Mouse (Mus musculus): ENCODE data around the gene Zbed6. TPM values are rescaled to one million over a fixed set of nuclear protein-coding genes. Genes with fewer than 3 reads are reported as not detected.

Gene Zbed6
- total RNA-seq (2023): 25.6 to 39.8 TPM (median 33.4 TPM) in 4 replicates

DNA sequence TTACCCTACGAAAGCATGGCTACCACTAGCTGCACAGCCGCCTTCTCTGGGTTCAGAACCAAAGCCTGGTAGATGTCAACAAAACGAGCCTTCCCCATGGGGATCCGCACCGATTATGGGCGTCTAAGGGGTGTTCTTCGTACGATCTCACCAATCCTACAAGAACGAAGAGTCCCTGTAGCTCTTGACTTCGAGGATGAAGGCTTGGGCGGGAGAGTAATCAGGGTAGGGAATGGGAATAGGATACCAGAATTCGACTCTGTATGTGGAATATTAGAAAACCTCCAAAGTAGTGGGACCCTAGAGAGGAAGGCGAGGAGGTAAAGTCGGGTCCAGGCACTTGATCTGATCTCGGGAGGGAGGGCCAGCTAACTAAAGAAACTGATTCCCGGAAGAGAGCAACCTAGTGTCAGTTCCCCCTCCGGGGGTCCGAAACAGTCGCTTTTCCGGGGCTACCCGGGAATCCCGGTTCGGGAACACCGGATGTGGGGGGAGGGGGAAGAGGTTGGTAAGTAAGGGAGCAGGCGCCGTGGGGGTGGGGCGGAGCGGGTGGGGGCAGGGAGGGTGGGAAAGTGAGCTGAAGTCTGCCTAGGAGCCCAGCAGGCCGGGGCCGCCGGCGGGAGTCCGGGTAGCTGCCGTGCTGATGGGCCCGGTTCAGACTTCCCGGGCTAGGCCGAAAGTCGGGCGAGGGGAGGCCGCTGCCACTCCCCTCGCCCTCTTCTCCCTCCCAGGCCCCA is at the start of gene Zbed6:
Zbed6 (minus strand) TSS at position 420 of the 737 bp plus-strand sequence.

DNA sequence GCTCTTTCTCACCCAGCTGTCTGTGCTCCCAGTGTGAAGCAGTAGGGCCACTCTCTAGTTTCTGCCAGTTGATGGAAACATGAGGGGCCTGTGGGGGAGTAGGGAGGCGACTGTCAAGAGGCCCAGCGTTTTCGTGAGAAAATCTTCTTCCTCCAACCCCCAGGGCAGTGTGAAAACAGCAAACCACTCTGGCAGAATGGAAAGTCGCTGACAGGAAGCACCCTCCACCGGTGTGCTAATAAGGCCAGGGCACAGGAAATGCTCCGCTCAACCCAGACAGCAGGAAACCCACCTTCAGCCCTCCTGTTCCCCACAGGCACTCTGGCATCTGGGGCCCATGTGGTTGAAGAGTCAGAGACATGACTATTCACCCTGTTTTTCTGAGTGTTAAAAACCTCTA is 29.2 kb upstream of the Zbed6 start, which contains the start of gene Lax1:
Lax1 (minus strand) TSS at position 212 of the 400 bp plus-strand sequence.

DNA sequence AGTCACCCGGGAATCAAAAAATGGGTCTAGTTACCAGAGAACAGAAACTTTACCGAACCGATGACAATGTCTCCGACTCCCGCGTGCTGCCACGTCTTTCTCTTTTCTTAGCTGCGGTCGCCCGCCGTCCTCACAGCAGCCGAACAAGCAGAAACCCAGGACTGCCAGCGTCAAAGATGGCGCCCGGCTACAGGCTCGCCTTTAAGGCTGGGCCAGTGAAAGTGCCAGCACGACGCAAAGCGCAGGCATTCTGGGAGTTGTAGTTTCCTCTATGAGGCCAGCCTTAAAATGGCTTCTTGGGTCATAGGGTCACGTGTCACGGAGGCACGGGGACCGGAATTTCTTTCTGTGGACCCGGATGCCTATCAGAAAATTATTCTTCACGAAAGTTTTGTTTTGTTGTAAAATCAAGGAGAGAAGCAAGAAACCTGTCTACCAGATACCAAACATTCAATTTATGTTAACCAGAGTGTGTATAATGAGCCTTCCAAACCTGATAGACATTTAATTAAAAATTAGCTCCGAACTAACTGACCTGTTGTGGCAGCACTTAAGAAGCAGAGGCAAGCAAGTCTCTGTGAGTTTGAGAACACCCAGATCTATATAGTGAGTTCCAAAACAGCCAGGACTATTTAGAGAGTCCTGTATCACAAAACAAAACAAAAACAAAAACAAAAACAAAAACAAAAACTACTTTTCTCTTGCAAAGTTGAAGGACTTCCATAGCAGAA is 683 bp upstream of the Zbed6 start, which contains the start of gene Gm38394:
Gm38394 (minus strand) TSS at position 116 of the 731 bp plus-strand sequence.

DNA sequence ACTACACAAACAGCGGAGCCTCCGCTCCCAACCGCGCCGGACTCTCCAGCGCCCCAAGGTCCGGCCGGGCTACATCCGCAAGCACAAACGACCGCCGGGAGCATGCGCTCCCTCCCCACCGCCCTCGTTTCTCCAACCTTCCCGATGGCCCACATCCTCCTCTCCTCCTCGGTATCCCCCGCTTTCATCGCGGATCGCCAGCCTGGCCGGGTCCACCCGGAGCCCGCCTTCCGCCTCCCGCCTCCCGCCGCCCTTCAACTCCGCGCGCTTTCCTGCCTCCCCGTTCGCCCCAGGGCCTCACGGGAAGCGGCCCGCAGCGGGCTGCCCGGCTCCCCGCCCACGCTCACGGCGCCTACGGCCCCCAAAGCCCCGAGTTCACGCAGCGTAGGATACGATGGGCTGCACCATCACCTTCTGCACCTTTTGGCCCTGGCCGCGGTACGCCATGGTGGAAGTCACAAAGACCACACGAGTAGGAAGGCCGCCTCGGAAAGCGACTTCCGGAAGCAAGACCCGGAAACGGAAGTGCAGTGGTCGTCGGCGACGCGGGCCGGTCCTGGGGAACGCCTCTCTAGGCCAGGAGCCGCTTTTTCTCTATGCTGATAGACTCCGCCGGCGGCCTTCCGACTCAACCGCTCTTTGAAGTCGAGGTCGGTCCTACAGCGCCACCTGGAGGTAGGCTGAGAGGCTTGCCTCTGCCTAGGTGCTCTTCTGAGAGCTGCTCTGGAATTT is 50.7 kb downstream of the Zbed6 start, which contains the start of gene Snrpe:
Snrpe (minus strand) TSS at position 521 of the 732 bp plus-strand sequence.

Other genes with a start within 250 kb of the Zbed6 start
- gene Sox13, start 236.5 kb downstream of the Zbed6 start, total RNA-seq (2023): 0.76 to 1.8 TPM (median 1.1 TPM) in 4 replicates
- gene Snrpe, start 50.6 kb downstream of the Zbed6 start, total RNA-seq (2023): 152 to 175 TPM (median 164 TPM) in 4 replicates
- 46.6 to 56.0 TPM (median 50.8 TPM) in 4 replicates for gene Gm38394, start 433 bp upstream of the Zbed6 start, total RNA-seq (2023)
- 152 to 161 TPM (median 154 TPM) in 4 replicates for gene Lax1, start 29.2 kb upstream of the Zbed6 start, total RNA-seq (2023)
- gene Atp2b4, start 140.2 kb upstream of the Zbed6 start, total RNA-seq (2023): 0.12 to 1.1 TPM (median 0.62 TPM) in 4 replicates
- not detected in 4 replicates for gene Optc, start 247.1 kb upstream of the Zbed6 start, total RNA-seq (2023)

All from B cell, adult 62 days (primary cell).